Mouse (Mus musculus): ENCODE data around the gene Ruvbl1.

- TF ChIP-seq CTCF (IDR thresholded peaks at IDR 0.05; ENCODE audit: extremely low read depth, insufficient read depth, low read length): no peak
- no peak for TF ChIP-seq POLR2A (IDR thresholded peaks at IDR 0.05; ENCODE audit: extremely low read depth, insufficient read depth, low read length)
These were observed 21.8 kb upstream of the Ruvbl1 start for GRCm38 (mm10) chr6:88443446-88443845.
